Mouse (Mus musculus): ENCODE measurements around the gene Mypn.

DNA sequence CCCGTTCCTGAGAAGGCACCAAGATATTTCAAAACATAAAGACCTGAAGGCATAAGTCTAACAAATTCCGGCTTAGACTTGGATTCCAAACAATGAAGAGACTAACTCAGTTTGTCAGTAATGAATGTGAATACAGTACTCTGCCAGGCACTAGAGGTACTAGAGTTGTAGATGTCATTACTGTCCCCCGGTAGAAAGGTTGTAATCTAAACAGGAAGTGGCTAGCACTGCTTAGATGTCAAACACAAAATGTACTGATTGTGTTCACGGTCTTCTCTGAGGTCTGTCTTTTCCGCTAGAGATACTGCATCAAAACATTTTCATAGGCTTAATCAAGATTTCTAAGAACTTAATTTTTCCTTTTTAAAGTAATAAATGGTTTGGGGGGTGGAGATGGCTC lies 27.9 kb upstream of the Mypn start:
- TF ChIP-seq CTCF (IDR thresholded peaks at IDR 0.05; ENCODE audit: low read depth) (no peak), EP300 (IDR thresholded peaks at IDR 0.05; ENCODE audit: low read depth) (no peak)

Measured in liver, embryonic 14.5 days (tissue).